Mouse (Mus musculus) macrophage (primary cell): ENCODE measurements around the gene Arhgap21. TPM values are rescaled to one million over a fixed set of nuclear protein-coding genes. Genes with fewer than 3 reads are reported as not detected.

Source experiments
- H3K27ac ChIP-seq: fragments of 350-480 bp; formaldehyde crosslinking; 2 replicates; pipeline ENCODE4 v1.9.0; 2021
- H3K36me3 ChIP-seq: fragments of 350-480 bp; formaldehyde crosslinking; 2 replicates; pipeline ENCODE4 v1.9.0; 2021; ENCODE audit errors: inconsistent target
- H3K4me3 ChIP-seq: fragments of 350-480 bp; formaldehyde crosslinking; 2 replicates; pipeline ENCODE4 v1.9.0; 2021; ENCODE audit errors: inconsistent target
- H3K79me2 ChIP-seq: fragments of 350-480 bp; formaldehyde crosslinking; 2 replicates; pipeline ENCODE4 v1.9.0; 2021; ENCODE audit errors: inconsistent target
- WGBS: methylation state at CpG from one replicate; pipeline ENCODE4 v1.1.7; 2026; ENCODE audit warnings: inconsistent platforms; ENCODE audit not compliant: missing documents; 5-methylcytosine and 5-hydroxymethylcytosine counted together
- polyA plus RNA-seq: library from polyadenylated mRNA; stranded (reverse); fragments of 250-400 nt; gene quantifications from 3 replicates; pipeline ENCODE4 v1.2.4, GENCODE M21; 2018; ENCODE audit warnings: inconsistent platforms
- total RNA-seq, 78 experiments: library from RNA; depleted of rRNA; stranded (reverse); fragments of 250-400 nt; gene quantifications; 1 replicate in 9 of 78; 2 replicates in 24 of 78; 3 replicates in 43 of 78; 4 replicates in 2 of 78; pipeline ENCODE4 v1.2.4; 2018; ENCODE audit warnings: inconsistent platforms in 56 of 78

Arhgap21 gene
- 100 to 1,000 TPM in 9 of 26 experiments, 10 to 100 TPM in 17; 48.2 to 171 (median 89.6) TPM for total RNA-seq (2018; cell fraction: chromatin; rRNA removed)
- total RNA-seq (2018; cell fraction: cytosol; rRNA removed) = 10 to 100 TPM; 21.1 to 34.3 (median 26.9) TPM
- total RNA-seq (2018; cell fraction: nucleus; rRNA removed) = 100 to 1,000 TPM in 2 of 26 experiments, 10 to 100 TPM in 24; 30.6 to 132 (median 55.8) TPM
- 18.4 to 26.0 TPM (median 22.5 TPM) in 3 replicates for polyA plus RNA-seq

- peaks cover 42% of the 10 kb centered on the region for H3K79me2 ChIP-seq
- WGBS = under 1% methylated on average over 81 of the region's 102 CpGs
- H3K27ac ChIP-seq = peak within 1 kb of the TSS; percentile 75
- H3K36me3 ChIP-seq = no peaks in the 10 kb centered on the region
- peak within 1 kb of the TSS; percentile 72 for H3K4me3 ChIP-seq
Measured at GRCm38 (mm10) chr2:20968441-20969200, at the start of gene Arhgap21. Gene Arhgap21 (minus strand): TSS chr2:20968881.

- H3K79me2 ChIP-seq = no peaks in the 10 kb centered on the region
- H3K36me3 ChIP-seq = no peaks in the 10 kb centered on the region
- no peak overlapping the region for H3K4me3 ChIP-seq
- H3K27ac ChIP-seq = no peak overlapping the region
- WGBS = 37% methylated on average over 7 of the region's 7 CpGs
Measured at GRCm38 (mm10) chr2:21016589-21016988, 47.9 kb upstream of the Arhgap21 start.

- Histone ChIP-seq H3K79me2 (no peaks in the 10 kb centered on the region), H3K36me3 (no peaks in the 10 kb centered on the region), H3K27ac (no peak overlapping the region), H3K4me3 (no peak overlapping the region)
- WGBS = 92% methylated on average over 11 of the region's 11 CpGs
Measured at GRCm38 (mm10) chr2:21010806-21011397, 42.2 kb upstream of the Arhgap21 start.

GRCm38 (mm10) chr2:21010219-21010618 lies 41.5 kb upstream of the Arhgap21 start:
- H3K4me3 ChIP-seq = no peak overlapping the region
- H3K36me3 ChIP-seq = no peaks in the 10 kb centered on the region
- no peak overlapping the region for H3K27ac ChIP-seq
- H3K79me2 ChIP-seq = no peaks in the 10 kb centered on the region
- WGBS = 95% methylated on average over 9 of the region's 9 CpGs

GRCm38 (mm10) chr2:21009258-21010140 lies 40.8 kb upstream of the Arhgap21 start:
- no peak overlapping the region for H3K27ac ChIP-seq
- H3K79me2 ChIP-seq = no peaks in the 10 kb centered on the region
- H3K36me3 ChIP-seq = no peaks in the 10 kb centered on the region
- 72% methylated on average over 16 of the region's 16 CpGs for WGBS
- no peak overlapping the region for H3K4me3 ChIP-seq

GRCm38 (mm10) chr2:21002538-21002937 lies 33.9 kb upstream of the Arhgap21 start:
- Histone ChIP-seq H3K27ac (no peak overlapping the region), H3K4me3 (no peak overlapping the region), H3K36me3 (no peaks in the 10 kb centered on the region), H3K79me2 (no peaks in the 10 kb centered on the region)
- 95% methylated on average over 8 of the region's 8 CpGs for WGBS

GRCm38 (mm10) chr2:21001156-21001555 lies 32.5 kb upstream of the Arhgap21 start:
- no peaks in the 10 kb centered on the region for H3K79me2 ChIP-seq
- 82% methylated on average over 5 of the region's 5 CpGs for WGBS
- H3K27ac ChIP-seq = no peak overlapping the region
- H3K36me3 ChIP-seq = no peaks in the 10 kb centered on the region
- H3K4me3 ChIP-seq = no peak overlapping the region

- H3K79me2 ChIP-seq = no peaks in the 10 kb centered on the region
- 94% methylated on average over 2 of the region's 2 CpGs for WGBS
Measured at GRCm38 (mm10) chr2:20995547-20995946, 26.9 kb upstream of the Arhgap21 start.

GRCm38 (mm10) chr2:20991508-20991907 lies 22.8 kb upstream of the Arhgap21 start:
- Histone ChIP-seq H3K27ac (no peak overlapping the region), H3K36me3 (no peaks in the 10 kb centered on the region), H3K4me3 (no peak overlapping the region), H3K79me2 (no peaks in the 10 kb centered on the region)
- 100% methylated on average over 2 of the region's 2 CpGs for WGBS

More at GRCm38 (mm10) chr2:20995547-20995946, 26.9 kb upstream of the Arhgap21 start:
- Histone ChIP-seq H3K36me3 (no peaks in the 10 kb centered on the region), H3K4me3 (no peak overlapping the region), H3K27ac (no peak overlapping the region)

GRCm38 (mm10) chr2:20990907-20991306 lies 22.2 kb upstream of the Arhgap21 start:
- 100% methylated on average over 2 of the region's 2 CpGs for WGBS
- H3K79me2 ChIP-seq = no peaks in the 10 kb centered on the region
- H3K4me3 ChIP-seq = no peak overlapping the region
- H3K36me3 ChIP-seq = no peaks in the 10 kb centered on the region
- H3K27ac ChIP-seq = no peak overlapping the region

GRCm38 (mm10) chr2:20990056-20990455 lies 21.4 kb upstream of the Arhgap21 start:
- WGBS = 94% methylated on average over 3 of the region's 3 CpGs
- H3K79me2 ChIP-seq = no peaks in the 10 kb centered on the region
- H3K4me3 ChIP-seq = no peak overlapping the region
- H3K27ac ChIP-seq = no peak overlapping the region
- H3K36me3 ChIP-seq = no peaks in the 10 kb centered on the region

- no peak overlapping the region for H3K4me3 ChIP-seq
- H3K27ac ChIP-seq = no peak overlapping the region
- H3K36me3 ChIP-seq = no peaks in the 10 kb centered on the region
- WGBS = 93% methylated on average over 3 of the region's 3 CpGs
- no peaks in the 10 kb centered on the region for H3K79me2 ChIP-seq
Measured at GRCm38 (mm10) chr2:20987822-20988221, 19.1 kb upstream of the Arhgap21 start.

- Histone ChIP-seq H3K4me3 (no peak overlapping the region), H3K36me3 (no peaks in the 10 kb centered on the region), H3K27ac (no peak overlapping the region), H3K79me2 (no peaks in the 10 kb centered on the region)
- WGBS = 77% methylated on average over 8 of the region's 8 CpGs
Measured at GRCm38 (mm10) chr2:20978726-20979125, 10.0 kb upstream of the Arhgap21 start.

GRCm38 (mm10) chr2:20977051-20977450 lies 8.4 kb upstream of the Arhgap21 start:
- H3K36me3 ChIP-seq = no peaks in the 10 kb centered on the region
- H3K4me3 ChIP-seq = no peak overlapping the region
- H3K79me2 ChIP-seq = no peaks in the 10 kb centered on the region
- no peak overlapping the region for H3K27ac ChIP-seq
